Mouse (Mus musculus) limb, embryonic 10.5 days (tissue): ENCODE data around the gene Camk2b. TPM values are rescaled to one million over a fixed set of nuclear protein-coding genes. Genes with fewer than 3 reads are reported as not detected.
"Not testable (repeated sequence)": the region's sequence is repeated elsewhere in the genome, so short reads cannot be mapped to it uniquely, and the experiment has no call there.

Source experiments
- DNase-seq: peaks from one replicate; pipeline ENCODE4 v3.0.0-alpha.2; 2017; ENCODE audit warnings: low spot score
- H3K27ac ChIP-seq: fragments of 300-500 bp; sonication (generic); 2 replicates; pipeline ENCODE4 v1.5.1; 2016; ENCODE audit warnings: mild to moderate bottlenecking
- H3K27me3 ChIP-seq: fragments of 300-500 bp; sonication (generic); 2 replicates; pipeline ENCODE4 v1.6.1; 2016; ENCODE audit warnings: low read depth, mild to moderate bottlenecking; ENCODE audit not compliant: poor library complexity, severe bottlenecking
- H3K36me3 ChIP-seq: fragments of 300-500 bp; sonication (generic); 2 replicates; pipeline ENCODE4 v1.6.1; 2016; ENCODE audit warnings: mild to moderate bottlenecking, moderate library complexity
- H3K4me1 ChIP-seq: fragments of 300-500 bp; sonication (generic); 2 replicates; pipeline ENCODE4 v1.6.1; 2016
- H3K4me3 ChIP-seq: fragments of 300-500 bp; sonication (generic); 2 replicates; pipeline ENCODE4 v1.5.1; 2016; ENCODE audit warnings: mild to moderate bottlenecking, moderate library complexity
- H3K9me3 ChIP-seq: fragments of 300-500 bp; sonication (generic); replicated peaks from 2 replicates; pipeline ENCODE4 v1.6.1; 2016; ENCODE audit warnings: mild to moderate bottlenecking
- WGBS: fragments of 180-500 bp; shearing (Covaris S2); methylation state at CpG from one replicate; pipeline ENCODE4 v1.1.7; 2016; 5-methylcytosine and 5-hydroxymethylcytosine counted together
- polyA plus RNA-seq: library from polyadenylated mRNA; unstranded; fragments of >200 nt; fragmentation: Nextera tagmentation; extraction: Ambion mirVana; gene quantifications from 2 replicates; pipeline ENCODE4 v1.2.1, GENCODE M21; 2016

The Camk2b gene
- polyA plus RNA-seq = 0.35 and 0.68 TPM in 2 replicates

- peak within 1 kb of the TSS; percentile 60 for H3K4me3 ChIP-seq
- H3K4me1 ChIP-seq = peaks cover 25% of the 10 kb centered on the region
- no peaks in the 10 kb centered on the region for H3K36me3 ChIP-seq
- no peak for DNase-seq
- H3K27me3 ChIP-seq = peaks cover 98% of the 10 kb centered on the region
- 12% methylated on average over 6 of the region's 6 CpGs for WGBS
- no peak within 1 kb of the TSS for H3K27ac ChIP-seq
- no peaks in the 10 kb centered on the region for H3K9me3 ChIP-seq
Observed at GRCm38 (mm10) chr11:6066176-6066575, at the start of gene Camk2b. Gene Camk2b (minus strand): TSS chr11:6066362.

GRCm38 (mm10) chr11:6111734-6112484, 45.7 kb upstream of the Camk2b start:
- 91% methylated on average over 5 of the region's 5 CpGs for WGBS
- Histone ChIP-seq H3K27me3 (no peaks in the 10 kb centered on the region), H3K4me1 (no peaks in the 10 kb centered on the region), H3K27ac (no peak overlapping the region), H3K36me3 (peaks cover 78% of the 10 kb centered on the region), H3K4me3 (no peak overlapping the region), H3K9me3 (no peaks in the 10 kb centered on the region)
- no peak for DNase-seq

- Histone ChIP-seq H3K36me3 (peaks cover 93% of the 10 kb centered on the region), H3K27ac (no peak overlapping the region), H3K27me3 (no peaks in the 10 kb centered on the region), H3K9me3 (no peaks in the 10 kb centered on the region), H3K4me1 (no peaks in the 10 kb centered on the region), H3K4me3 (no peak overlapping the region)
- no peak for DNase-seq
Observed at GRCm38 (mm10) chr11:6109990-6110389, 43.8 kb upstream of the Camk2b start.

- no peak for DNase-seq
- Histone ChIP-seq H3K27ac (no peak overlapping the region), H3K4me1 (no peaks in the 10 kb centered on the region), H3K9me3 (no peaks in the 10 kb centered on the region), H3K4me3 (no peak overlapping the region), H3K27me3 (no peaks in the 10 kb centered on the region), H3K36me3 (peaks cover 94% of the 10 kb centered on the region)
- 89% methylated on average over 5 of the region's 5 CpGs for WGBS
Observed at GRCm38 (mm10) chr11:6108296-6108695, 42.1 kb upstream of the Camk2b start.

GRCm38 (mm10) chr11:6107722-6108121, 41.6 kb upstream of the Camk2b start:
- 94% methylated on average over 3 of the region's 3 CpGs for WGBS

GRCm38 (mm10) chr11:6104734-6105133, 38.6 kb upstream of the Camk2b start:
- no peaks in the 10 kb centered on the region for H3K9me3 ChIP-seq
- H3K4me3 ChIP-seq = no peak overlapping the region
- WGBS = 90% methylated on average over 5 of the region's 5 CpGs
- H3K27ac ChIP-seq = no peak overlapping the region
- peaks cover 59% of the 10 kb centered on the region for H3K36me3 ChIP-seq
- no peak for DNase-seq
- no peaks in the 10 kb centered on the region for H3K27me3 ChIP-seq
- peaks cover 7% of the 10 kb centered on the region; the same call in 1 of the 2 replicates for H3K4me1 ChIP-seq

More at GRCm38 (mm10) chr11:6107722-6108121, 41.6 kb upstream of the Camk2b start:
- H3K27ac ChIP-seq = no peak overlapping the region
- no peaks in the 10 kb centered on the region for H3K27me3 ChIP-seq
- DNase-seq = no peak
- no peaks in the 10 kb centered on the region for H3K9me3 ChIP-seq
- H3K4me1 ChIP-seq = no peaks in the 10 kb centered on the region
- no peak overlapping the region for H3K4me3 ChIP-seq
- H3K36me3 ChIP-seq = peaks cover 88% of the 10 kb centered on the region

- not testable (repeated sequence) for H3K36me3 ChIP-seq, H3K9me3 ChIP-seq, H3K27me3 ChIP-seq, H3K4me3 ChIP-seq, H3K4me1 ChIP-seq, DNase-seq, H3K27ac ChIP-seq
- WGBS = 87% methylated on average over 3 of the region's 3 CpGs
Observed at GRCm38 (mm10) chr11:6096637-6097036, 30.5 kb upstream of the Camk2b start.

GRCm38 (mm10) chr11:6086991-6087390, 20.8 kb upstream of the Camk2b start:
- Histone ChIP-seq H3K27ac (no peak overlapping the region), H3K36me3 (no peaks in the 10 kb centered on the region), H3K4me3 (no peak overlapping the region), H3K9me3 (no peaks in the 10 kb centered on the region), H3K4me1 (no peaks in the 10 kb centered on the region), H3K27me3 (no peaks in the 10 kb centered on the region)
- 78% methylated on average over 4 of the region's 4 CpGs for WGBS
- DNase-seq = no peak

- no peaks in the 10 kb centered on the region for H3K9me3 ChIP-seq
- H3K27me3 ChIP-seq = 0 out of 2 replicates have a peak, but pooled peaks cover 3% of the 10 kb centered on the region
- no peak overlapping the region for H3K27ac ChIP-seq
- H3K4me3 ChIP-seq = no peak overlapping the region
- no peak for DNase-seq
- 87% methylated on average over 2 of the region's 2 CpGs for WGBS
- no peaks in the 10 kb centered on the region for H3K36me3 ChIP-seq
- peaks cover 6% of the 10 kb centered on the region; the same call in 1 of the 2 replicates for H3K4me1 ChIP-seq
Observed at GRCm38 (mm10) chr11:6078737-6079136, 12.6 kb upstream of the Camk2b start.

GRCm38 (mm10) chr11:6075618-6076066, 9.5 kb upstream of the Camk2b start:
- Histone ChIP-seq H3K27me3 (peaks cover 21% of the 10 kb centered on the region), H3K36me3 (no peaks in the 10 kb centered on the region), H3K4me3 (no peak overlapping the region), H3K9me3 (no peaks in the 10 kb centered on the region), H3K4me1 (peaks cover 6% of the 10 kb centered on the region; the same call in 1 of the 2 replicates), H3K27ac (no peak overlapping the region)
- DNase-seq = no peak
- 63% methylated on average over 8 of the region's 8 CpGs for WGBS

GRCm38 (mm10) chr11:6068181-6068957, 2.2 kb upstream of the Camk2b start:
- peak; percentile 44 for DNase-seq
- H3K27me3 ChIP-seq = peaks cover 91% of the 10 kb centered on the region
- peaks cover 25% of the 10 kb centered on the region for H3K4me1 ChIP-seq
- no peak overlapping the region for H3K27ac ChIP-seq
- no peaks in the 10 kb centered on the region for H3K36me3 ChIP-seq
- WGBS = 10% methylated on average over 18 of the region's 19 CpGs
- peak overlapping the region; percentile 27; the same call in 1 of the 2 replicates for H3K4me3 ChIP-seq
- H3K9me3 ChIP-seq = no peaks in the 10 kb centered on the region

GRCm38 (mm10) chr11:6067160-6067559, 998 bp upstream of the Camk2b start:
- no peak for DNase-seq
- Histone ChIP-seq H3K9me3 (no peaks in the 10 kb centered on the region), H3K4me3 (no peak overlapping the region), H3K36me3 (no peaks in the 10 kb centered on the region), H3K27me3 (peaks cover 100% of the 10 kb centered on the region), H3K4me1 (peaks cover 25% of the 10 kb centered on the region), H3K27ac (no peak overlapping the region)
- WGBS = 40% methylated on average over 9 of the region's 9 CpGs

- Histone ChIP-seq H3K36me3 (no peaks in the 10 kb centered on the region), H3K9me3 (no peaks in the 10 kb centered on the region), H3K27me3 (peaks cover 93% of the 10 kb centered on the region), H3K4me1 (peaks cover 25% of the 10 kb centered on the region), H3K4me3 (peak overlapping the region; percentile 60), H3K27ac (no peak overlapping the region)
- peak; percentile 42 for DNase-seq
- 2% methylated on average over 76 of the region's 95 CpGs for WGBS
Observed at GRCm38 (mm10) chr11:6065551-6066121, 526 bp downstream of the Camk2b start.
